Mouse (Mus musculus) small intestine, adult 2 months (tissue): Measurements from ENCODE around the gene Snx29. TPM values are rescaled to one million over a fixed set of nuclear protein-coding genes. Genes with fewer than 3 reads are reported as not detected.

Source experiments
- H3K27ac ChIP-seq: fragments of 200-500 bp; 2 replicates; pipeline ENCODE4 v1.5.1; 2012; ENCODE audit warnings: low read depth, low read length, control low read depth, inconsistent platforms; ENCODE audit not compliant: insufficient read depth
- H3K27me3 ChIP-seq: fragments of 200-500 bp; 2 replicates; pipeline ENCODE4 v1.6.1; 2012; ENCODE audit warnings: mild to moderate bottlenecking, moderate library complexity, low read length, inconsistent platforms; ENCODE audit not compliant: control insufficient read depth, insufficient read depth
- H3K36me3 ChIP-seq: fragments of 200-500 bp; 2 replicates; pipeline ENCODE4 v1.6.1; 2012; ENCODE audit warnings: mild to moderate bottlenecking, low read length, control low read depth, inconsistent platforms; ENCODE audit not compliant: control insufficient read depth, insufficient read depth
- H3K4me1 ChIP-seq: fragments of 200-500 bp; 2 replicates; pipeline ENCODE4 v1.6.1; 2012; ENCODE audit warnings: low read length, inconsistent platforms, mixed read lengths; ENCODE audit not compliant: control insufficient read depth, insufficient read depth, insufficient read length
- H3K4me3 ChIP-seq: fragments of 200-500 bp; 2 replicates; pipeline ENCODE4 v1.5.1; 2012; ENCODE audit warnings: low read depth, mild to moderate bottlenecking, control low read depth, inconsistent platforms, low read length, moderate library complexity
- CTCF ChIP-seq: fragments of 200-500 bp; IDR thresholded peaks from 2 replicates; pipeline ENCODE4 v1.5.1; 2012; ENCODE audit warnings: low read depth, mild to moderate bottlenecking, control low read depth, inconsistent platforms, low read length, moderate library complexity, mixed read lengths; ENCODE audit not compliant: insufficient replicate concordance, insufficient read length; ENCODE audit errors: extremely low read depth
- POLR2A ChIP-seq: fragments of 200-500 bp; IDR thresholded peaks from 2 replicates; pipeline ENCODE4 v1.6.1; 2012; ENCODE audit warnings: low read depth, mild to moderate bottlenecking, control low read depth, inconsistent platforms, low read length, moderate library complexity
- WGBS: fragments of 180-500 bp; shearing (Covaris S2); methylation state at CpG from one replicate; pipeline ENCODE4 v1.1.7; 2018; 5-methylcytosine and 5-hydroxymethylcytosine counted together
- polyA plus RNA-seq: library from polyadenylated mRNA; depleted of rRNA; stranded (reverse); fragments of >200 nt; gene quantifications from 2 replicates; pipeline ENCODE4 v1.2.3, GENCODE M21; 2012

Gene Snx29
- polyA plus RNA-seq, 1 experiment = 6.0 TPM

- Histone ChIP-seq H3K4me3 (no peak overlapping the region), H3K36me3 (no peaks in the 10 kb centered on the region), H3K27me3 (no peaks in the 10 kb centered on the region), H3K27ac (no peak overlapping the region), H3K4me1 (no peaks in the 10 kb centered on the region)
- WGBS = 54% methylated on average over 15 of the region's 15 CpGs
- TF ChIP-seq CTCF = peak; percentile 71; the same call in 1 of the 2 replicates
- no peak for TF ChIP-seq POLR2A
These were observed 145.9 kb downstream of the Snx29 start for GRCm38 (mm10) chr16:11468533-11469179.

GRCm38 (mm10) chr16:11469491-11469890 is 146.8 kb downstream of the Snx29 start:
- Histone ChIP-seq H3K27ac (no peak overlapping the region), H3K36me3 (no peaks in the 10 kb centered on the region; the same call in 1 of the 2 replicates), H3K4me3 (no peak overlapping the region), H3K4me1 (peaks cover 4% of the 10 kb centered on the region; the same call in 1 of the 2 replicates), H3K27me3 (no peaks in the 10 kb centered on the region)
- 93% methylated on average over 3 of the region's 3 CpGs for WGBS
- no peak for TF ChIP-seq POLR2A
- no peak for TF ChIP-seq CTCF

- Histone ChIP-seq H3K4me1 (peaks cover 4% of the 10 kb centered on the region; the same call in 1 of the 2 replicates), H3K27ac (no peak overlapping the region), H3K4me3 (no peak overlapping the region), H3K36me3 (no peaks in the 10 kb centered on the region; the same call in 1 of the 2 replicates), H3K27me3 (no peaks in the 10 kb centered on the region)
- TF ChIP-seq POLR2A (no peak), CTCF (no peak)
- 90% methylated on average over 2 of the region's 2 CpGs for WGBS
These were observed 148.5 kb downstream of the Snx29 start for GRCm38 (mm10) chr16:11471246-11471645.

GRCm38 (mm10) chr16:11472852-11473251 is 150.1 kb downstream of the Snx29 start:
- peaks cover 10% of the 10 kb centered on the region; the same call in 1 of the 2 replicates for H3K4me1 ChIP-seq
- H3K27me3 ChIP-seq = no peaks in the 10 kb centered on the region
- no peak overlapping the region for H3K4me3 ChIP-seq
- WGBS = 84% methylated on average over 4 of the region's 4 CpGs
- no peak overlapping the region for H3K27ac ChIP-seq
- no peaks in the 10 kb centered on the region; the same call in 1 of the 2 replicates for H3K36me3 ChIP-seq
- TF ChIP-seq CTCF (no peak), POLR2A (no peak)

- Histone ChIP-seq H3K27me3 (no peaks in the 10 kb centered on the region), H3K36me3 (no peaks in the 10 kb centered on the region; the same call in 1 of the 2 replicates), H3K4me1 (peaks cover 10% of the 10 kb centered on the region; the same call in 1 of the 2 replicates), H3K27ac (no peak overlapping the region), H3K4me3 (no peak overlapping the region)
- 79% methylated on average over 3 of the region's 3 CpGs for WGBS
- TF ChIP-seq POLR2A (no peak), CTCF (no peak)
These were observed 150.8 kb downstream of the Snx29 start for GRCm38 (mm10) chr16:11473474-11473873.

GRCm38 (mm10) chr16:11473893-11474505 is 151.3 kb downstream of the Snx29 start:
- Histone ChIP-seq H3K27me3 (no peaks in the 10 kb centered on the region), H3K27ac (no peak overlapping the region), H3K4me1 (peaks cover 10% of the 10 kb centered on the region; the same call in 1 of the 2 replicates), H3K4me3 (no peak overlapping the region), H3K36me3 (no peaks in the 10 kb centered on the region; the same call in 1 of the 2 replicates)
- TF ChIP-seq CTCF (no peak), POLR2A (no peak)
- 79% methylated on average over 6 of the region's 6 CpGs for WGBS
